Mouse (Mus musculus) erythroblast, embryonic 14.5 days (primary cell): ENCODE results near the gene Dnmt3a.

Experiments
- GATA1 ChIP-seq: IDR thresholded peaks from 2 replicates; pipeline ENCODE4 v1.6.1; 2012; ENCODE audit warnings: low read length, inconsistent platforms, mixed read lengths
- TAL1 ChIP-seq: IDR thresholded peaks from 3 replicates; pipeline ENCODE4 v1.6.1; 2012; ENCODE audit warnings: low read length, inconsistent platforms, mixed read lengths

DNA sequence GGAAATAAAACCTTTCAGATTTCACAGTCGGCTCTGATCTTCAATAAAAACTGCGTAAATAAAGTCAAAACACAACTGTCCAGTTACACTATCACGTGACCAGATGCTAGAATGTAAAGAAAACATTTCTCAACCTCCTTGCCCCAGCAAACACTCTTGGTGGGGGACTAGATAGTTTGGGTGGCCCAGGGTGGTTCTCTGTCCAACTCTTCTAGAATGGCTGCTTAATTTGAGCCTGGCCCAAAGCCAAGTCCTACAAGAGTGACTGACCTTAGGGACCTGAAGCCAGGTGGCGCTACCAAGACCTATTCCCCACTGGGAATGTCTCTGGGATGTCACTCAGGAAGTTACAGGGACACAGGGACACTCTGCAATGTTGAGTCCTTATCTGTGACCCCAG, 154.7 kb downstream of the Dnmt3a start:
- TF ChIP-seq GATA1 (no peak), TAL1 (no peak)
